Mouse (Mus musculus) heart, postnatal 25 days (tissue): ENCODE measurements around the gene Unc5cl. TPM values are rescaled to one million over a fixed set of nuclear protein-coding genes. Genes with fewer than 3 reads are reported as not detected.
"Not testable (repeated sequence)": the region's sequence is repeated elsewhere in the genome, so short reads cannot be mapped to it uniquely, and the experiment has no call there.

Experiments
- DNase-seq: peaks from one replicate; pipeline ENCODE4 v3.0.0; 2022; ENCODE audit warnings: low spot score
- intact Hi-C: fragments of 180-260 bp; cut with DNase I; formaldehyde crosslinking; loops from one replicate; pipeline ENCODE4 v1.15.1; 2025
- total RNA-seq, 2 experiments: library from RNA; stranded (reverse); gene quantifications; 2 replicates each; pipeline ENCODE4 v1.2.3; 2021

The Unc5cl gene
- total RNA-seq, 2 experiments from 2014 or later: 0.14 to 0.16 TPM

- DNase-seq: no peak
- intact Hi-C loops: loop anchor here (10.0 kb wide), 1 partner anchor 723 kb away; no protein-coding TSS in a partner anchor
Measured at GRCm38 (mm10) chr17:48462096-48462495, 7.4 kb downstream of the Unc5cl start.

GRCm38 (mm10) chr17:48463391-48463790 lies 8.7 kb downstream of the Unc5cl start:
- intact Hi-C loops: loop anchor here (10.0 kb wide), 1 partner anchor 721 kb away; no protein-coding TSS in a partner anchor
- no peak for DNase-seq

- no peak for DNase-seq
- intact Hi-C loops: loop anchor here (1.0 to 10.0 kb wide), 4 partner anchors 50 to 935 kb away; no protein-coding TSS in a partner anchor
Measured at GRCm38 (mm10) chr17:48466769-48467394, 12.2 kb downstream of the Unc5cl start.

- DNase-seq: peak; percentile 25
Measured at GRCm38 (mm10) chr17:48467395-48468231, 12.9 kb downstream of the Unc5cl start.

GRCm38 (mm10) chr17:48474282-48474681 lies 19.6 kb downstream of the Unc5cl start:
- intact Hi-C loops, DNase-seq: not testable (repeated sequence)

More at GRCm38 (mm10) chr17:48467395-48468231, 12.9 kb downstream of the Unc5cl start:
- intact Hi-C loops: loop anchor here (1.0 to 10.0 kb wide), 4 partner anchors 50 to 935 kb away; no protein-coding TSS in a partner anchor

GRCm38 (mm10) chr17:48475444-48475843 lies 20.7 kb downstream of the Unc5cl start:
- intact Hi-C loops: no loop called here
- DNase-seq: no peak

GRCm38 (mm10) chr17:48479952-48480351 lies 25.3 kb downstream of the Unc5cl start:
- intact Hi-C loops: no loop called here
- no peak for DNase-seq

- no peak for DNase-seq
- intact Hi-C loops: no loop called here
Measured at GRCm38 (mm10) chr17:48483764-48484163, 29.1 kb downstream of the Unc5cl start.

- DNase-seq: no peak
- intact Hi-C loops: no loop called here
Measured at GRCm38 (mm10) chr17:48484191-48484590, 29.5 kb downstream of the Unc5cl start.

GRCm38 (mm10) chr17:48489466-48489865 lies 34.8 kb downstream of the Unc5cl start:
- DNase-seq: no peak
- intact Hi-C loops: no loop called here

- intact Hi-C loops: no loop called here
- no peak for DNase-seq
Measured at GRCm38 (mm10) chr17:48492621-48493020, 37.9 kb downstream of the Unc5cl start.

- intact Hi-C loops: no loop called here
- DNase-seq: no peak
Measured at GRCm38 (mm10) chr17:48493582-48493981, 38.9 kb downstream of the Unc5cl start.

GRCm38 (mm10) chr17:48493986-48494385 lies 39.3 kb downstream of the Unc5cl start:
- intact Hi-C loops: no loop called here
- DNase-seq: no peak

GRCm38 (mm10) chr17:48497986-48498385 lies 43.3 kb downstream of the Unc5cl start:
- intact Hi-C loops: no loop called here
- no peak for DNase-seq

- no peak for DNase-seq
- intact Hi-C loops: no loop called here
Measured at GRCm38 (mm10) chr17:48500846-48501445, 46.2 kb downstream of the Unc5cl start.

- no peak for DNase-seq
- intact Hi-C loops: no loop called here
Measured at GRCm38 (mm10) chr17:48505006-48505405, 50.3 kb downstream of the Unc5cl start.

- DNase-seq: no peak
- intact Hi-C loops: no loop called here
Measured at GRCm38 (mm10) chr17:48506986-48507385, 52.3 kb downstream of the Unc5cl start.

- no peak for DNase-seq
- intact Hi-C loops: no loop called here
Measured at GRCm38 (mm10) chr17:48509596-48509995, 54.9 kb downstream of the Unc5cl start.

GRCm38 (mm10) chr17:48512614-48513281 lies 58.0 kb downstream of the Unc5cl start:
- DNase-seq: no peak
- intact Hi-C loops: no loop called here

- no peak for DNase-seq
- intact Hi-C loops: no loop called here
Measured at GRCm38 (mm10) chr17:48514613-48515012, 59.9 kb downstream of the Unc5cl start.
